Mouse (Mus musculus) gastrocnemius, postnatal 36 days (tissue): Measurements from ENCODE around the gene Tprg. TPM values are rescaled to one million over a fixed set of nuclear protein-coding genes. Genes with fewer than 3 reads are reported as not detected.
A peak's percentile ranks its signal among the peaks of the same experiment; 100 is the strongest.

Source experiments
- DNase-seq, 2 experiments: peaks; one replicate each; pipeline ENCODE4 v3.0.0; 2022
- intact Hi-C: fragments of 180-260 bp; cut with DNase I; formaldehyde crosslinking; loops from one replicate; pipeline ENCODE4 v1.15.1; 2025
- long read RNA-seq, 2 experiments: library from polyadenylated mRNA; stranded (forward); transcript quantifications; one replicate each; pipeline ENCODE4 v2.0.0; 2021
- total RNA-seq, 2 experiments: library from RNA; stranded (reverse); gene quantifications; 2 replicates each; pipeline ENCODE4 v1.2.3; 2021

Gene Tprg
- not detected for total RNA-seq
- long read RNA-seq, experiment 1: 0 reads
- long read RNA-seq, experiment 2: 0 reads

GRCm38 (mm10) chr16:25286517-25286916 is at the start of gene Tprg:
Tprg (plus strand) TSS chr16:25286817.
- no peak for DNase-seq
- intact Hi-C loops: no loop called here

DNA sequence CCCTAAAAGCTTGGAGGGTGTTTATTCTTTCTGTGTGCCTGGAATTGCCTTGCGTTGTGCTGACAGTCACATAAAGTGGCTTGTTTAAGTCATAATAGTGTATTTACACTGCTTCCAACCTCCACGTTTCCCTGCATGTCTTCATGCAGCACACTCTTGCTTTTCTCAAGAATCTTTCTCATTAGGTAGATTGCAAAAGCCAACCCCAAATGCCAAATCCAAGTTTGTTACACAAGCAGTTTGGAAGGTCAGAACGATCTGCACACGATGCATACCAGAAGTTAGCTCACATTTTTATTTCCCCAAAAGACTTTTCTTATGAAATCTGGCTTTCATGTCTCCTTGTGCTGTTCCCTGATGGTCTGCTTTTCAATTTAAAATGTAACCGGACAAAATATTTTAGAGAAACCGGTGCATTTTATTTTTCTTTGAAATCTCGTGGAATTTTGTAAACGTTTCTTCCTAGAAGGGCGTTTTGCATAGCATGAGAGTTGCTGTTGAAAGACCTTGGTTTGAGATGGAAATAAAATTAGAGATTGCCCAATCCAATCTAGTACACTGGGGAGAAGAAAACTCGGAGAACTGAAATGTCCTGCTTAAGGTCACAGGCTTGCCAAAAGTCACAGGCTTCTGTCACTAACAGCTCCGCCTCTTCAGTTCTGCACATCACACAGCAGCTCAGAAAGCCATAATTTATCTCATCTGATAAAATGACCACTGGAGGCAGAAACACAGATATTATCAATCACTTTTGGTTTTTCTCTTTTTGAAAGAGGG is 48.2 kb upstream of the Tprg start:
- intact Hi-C loops: no loop called here
- DNase-seq: no peak

DNA sequence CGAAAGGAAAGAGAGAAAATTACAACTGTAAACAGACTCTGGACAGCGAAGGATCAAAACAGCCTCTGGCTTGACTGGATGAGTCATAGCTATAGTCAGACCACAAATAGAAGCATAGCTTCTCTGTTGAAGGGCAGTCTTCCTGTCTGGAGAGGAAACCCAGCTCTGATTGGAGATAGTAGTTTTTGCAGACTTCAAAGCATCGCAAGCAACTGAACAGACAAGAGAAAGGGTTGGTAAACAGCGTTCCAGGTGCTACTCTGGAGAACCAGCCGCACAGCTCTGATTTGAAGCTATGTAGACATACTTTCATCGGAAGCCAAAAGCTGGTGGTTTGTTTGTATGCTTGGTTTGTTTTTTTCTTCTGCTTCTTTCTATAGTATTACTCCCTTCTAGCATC is 37.7 kb upstream of the Tprg start:
- intact Hi-C loops: no loop called here
- no peak for DNase-seq

DNA sequence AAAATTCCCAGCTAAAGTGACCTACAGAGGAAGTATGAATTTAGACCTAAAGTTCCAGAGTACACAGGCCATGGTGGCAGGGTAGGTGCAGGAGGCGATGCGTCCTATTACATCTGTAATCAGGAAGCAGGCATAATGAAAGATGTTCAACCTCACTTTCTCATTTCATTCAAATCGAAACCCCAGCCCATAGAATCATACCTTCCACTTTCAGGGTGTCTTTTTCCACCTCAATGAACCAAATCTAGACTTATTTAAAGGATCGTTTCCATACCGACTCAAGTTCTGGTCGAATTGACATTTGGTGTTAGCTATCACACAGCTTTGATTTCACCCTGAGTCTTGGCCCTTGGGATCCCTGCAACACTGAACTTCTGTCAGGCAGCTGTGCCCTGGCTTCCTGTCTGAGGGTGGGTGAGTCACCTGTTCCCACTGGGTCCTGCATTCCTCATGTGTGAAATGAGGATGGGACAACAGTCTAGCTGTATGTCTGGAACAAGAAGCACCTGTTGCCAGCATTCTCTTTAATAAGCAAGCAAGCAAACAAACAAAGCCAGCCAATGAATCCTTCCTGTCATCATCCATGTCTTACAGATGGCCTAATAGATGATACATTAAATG is 36.4 kb upstream of the Tprg start:
- intact Hi-C loops: no loop called here

DNA sequence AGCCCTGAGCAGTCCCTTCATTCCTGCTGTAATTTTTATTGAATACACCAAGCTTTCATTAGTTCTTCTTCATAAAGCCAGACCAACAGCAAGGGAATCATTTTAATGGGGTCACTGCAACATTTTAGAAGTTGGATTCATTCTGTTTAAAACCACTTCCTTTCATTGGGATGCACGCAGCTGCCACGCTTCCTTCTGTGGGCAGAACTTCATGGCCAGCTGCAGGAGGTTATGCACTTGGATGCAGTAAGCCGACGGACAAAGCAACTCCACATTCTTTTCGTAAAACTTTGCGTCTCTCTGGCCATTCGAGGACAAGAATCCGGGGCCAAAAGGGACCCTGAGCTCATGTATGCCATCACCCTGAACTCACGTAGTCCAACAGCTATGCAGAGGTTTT is 35.5 kb upstream of the Tprg start:
- DNase-seq: no peak
- intact Hi-C loops: no loop called here

More for the DNA sequence above, 36.4 kb upstream of the Tprg start:
- DNase-seq: no peak

GRCm38 (mm10) chr16:25254646-25255045 is 32.0 kb upstream of the Tprg start:
- intact Hi-C loops: no loop called here

DNA sequence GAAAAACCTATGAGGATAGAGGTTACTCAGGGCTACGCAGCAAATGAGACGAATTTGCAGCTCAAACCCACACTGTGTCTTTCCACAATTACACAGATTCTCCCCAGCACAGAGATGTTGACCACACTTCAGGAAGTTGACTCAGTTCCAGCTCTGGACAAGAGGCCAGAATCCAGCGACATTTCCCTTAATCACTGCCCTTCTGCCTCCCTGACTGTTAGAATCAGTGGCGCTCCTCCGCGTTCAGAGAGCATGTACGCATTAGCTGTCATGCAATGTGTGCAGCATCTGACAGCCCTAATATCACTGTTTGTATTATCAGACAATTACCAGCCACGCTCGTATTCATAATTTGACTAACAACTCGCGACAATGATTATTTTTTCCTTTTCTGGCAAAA is 31.4 kb upstream of the Tprg start:
- no peak for DNase-seq
- intact Hi-C loops: no loop called here

More at GRCm38 (mm10) chr16:25254646-25255045, 32.0 kb upstream of the Tprg start:
- no peak for DNase-seq

DNA sequence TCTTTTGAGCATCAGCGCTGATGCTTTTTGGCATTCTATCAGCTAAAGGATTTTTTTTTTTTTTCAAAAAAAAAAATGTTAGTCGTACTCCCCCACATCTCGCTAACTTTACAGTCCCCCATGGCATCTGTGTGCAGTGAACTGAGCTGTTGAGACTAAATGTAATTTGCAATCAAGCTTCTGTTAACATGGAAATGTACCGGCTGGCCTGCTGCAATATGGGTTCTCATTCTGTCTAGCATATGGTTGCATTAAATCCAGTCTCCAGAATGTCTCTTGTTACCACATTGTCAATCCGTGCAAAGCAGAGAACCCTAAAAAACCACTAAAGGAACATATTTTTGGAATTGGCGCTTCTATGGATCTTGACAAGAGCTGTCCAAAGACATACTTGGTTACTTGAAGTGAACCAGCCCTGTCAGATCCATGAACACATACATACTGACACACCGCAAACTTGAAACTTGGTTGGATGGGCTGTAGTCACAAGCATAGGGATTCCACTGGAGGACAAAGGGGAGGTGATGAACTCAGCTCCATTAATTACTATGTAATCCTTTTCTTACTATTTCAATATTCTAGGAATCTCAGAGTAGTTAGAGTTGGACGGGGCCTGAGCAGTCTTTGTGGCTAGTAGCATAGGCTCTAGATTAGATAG is 30.9 kb upstream of the Tprg start:
- intact Hi-C loops: no loop called here
- no peak for DNase-seq

DNA sequence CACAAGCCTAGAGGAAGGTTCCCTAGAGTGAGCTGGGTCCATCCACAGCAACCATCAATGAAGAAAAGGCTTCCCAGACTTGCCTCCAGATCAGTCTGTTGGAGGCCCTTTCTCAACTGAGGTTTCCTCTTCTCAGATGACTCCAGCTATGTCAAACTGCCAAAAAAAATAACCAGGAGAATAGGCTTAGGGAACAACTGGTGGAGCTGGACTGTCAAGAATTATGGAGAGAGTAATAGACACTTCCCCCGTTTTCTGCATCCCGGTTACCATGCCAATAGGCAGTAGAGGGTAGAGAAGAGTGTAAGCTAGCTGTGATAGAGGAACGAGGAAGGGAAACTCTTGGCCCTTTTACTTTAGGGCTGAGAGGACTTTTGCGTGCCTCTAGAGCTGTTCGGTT is 24.3 kb upstream of the Tprg start:
- DNase-seq: no peak
- intact Hi-C loops: loop anchor here (5.0 kb wide), 2 partner anchors 180 to 1280 kb away; no protein-coding TSS in a partner anchor

GRCm38 (mm10) chr16:25262965-25263364 is 23.7 kb upstream of the Tprg start:
- intact Hi-C loops: loop anchor here (5.0 kb wide), 2 partner anchors 181 to 1281 kb away; no protein-coding TSS in a partner anchor
- no peak for DNase-seq

DNA sequence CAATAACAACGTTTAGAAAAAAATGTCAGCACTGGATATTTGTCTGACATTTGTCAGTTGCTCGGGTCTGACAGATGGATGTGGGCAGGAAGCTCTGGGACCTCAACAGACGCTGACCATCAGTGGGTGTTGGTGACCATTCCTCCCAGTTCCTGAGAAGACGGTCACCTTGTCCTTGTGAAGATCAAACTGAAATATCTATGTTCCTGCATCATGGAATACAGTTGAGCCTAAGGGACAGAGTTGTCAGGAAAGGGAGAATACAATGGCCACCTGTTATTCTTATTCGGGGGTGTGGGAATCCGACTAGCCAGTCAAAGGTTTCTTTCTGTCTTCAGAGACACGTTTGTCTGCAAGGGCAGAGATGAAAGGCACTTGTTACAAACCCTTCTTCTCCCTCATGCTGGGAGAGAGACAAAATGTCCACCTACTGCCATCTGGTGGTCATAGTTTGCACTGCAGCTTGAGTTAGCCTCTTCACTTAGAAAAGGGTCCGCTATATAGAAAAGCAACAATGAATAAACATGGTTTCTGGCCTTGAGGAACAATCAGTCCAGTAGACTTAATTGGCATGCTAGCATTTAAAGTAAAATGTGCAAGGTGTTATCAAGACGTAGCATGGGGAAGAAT is 23.0 kb upstream of the Tprg start:
- intact Hi-C loops: loop anchor here (5.0 kb wide), 2 partner anchors 181 to 1281 kb away; no protein-coding TSS in a partner anchor
- peak; percentile 61 to 73 for DNase-seq

DNA sequence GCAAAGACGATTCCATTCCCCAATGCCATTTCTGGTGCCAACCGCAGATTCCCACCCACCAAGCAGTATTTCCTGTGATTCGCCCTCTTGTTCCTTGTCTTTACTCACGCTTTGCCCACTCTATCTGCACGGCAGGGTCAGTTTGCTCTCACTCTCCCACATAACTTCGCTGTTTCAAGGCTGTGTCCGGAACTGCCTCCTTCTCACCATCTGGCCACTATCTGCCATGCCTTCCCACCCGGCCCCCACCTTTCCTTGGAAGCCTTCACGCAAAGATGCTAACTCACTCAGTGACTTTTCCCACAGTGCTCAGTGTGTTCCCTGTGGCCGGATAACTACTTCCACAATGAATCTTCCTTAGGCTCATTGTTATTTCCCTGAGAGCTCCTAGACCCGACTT is 21.4 kb upstream of the Tprg start:
- intact Hi-C loops: loop anchor here (5.0 kb wide), 1 partner anchor 1303 kb away; no protein-coding TSS in a partner anchor

DNA sequence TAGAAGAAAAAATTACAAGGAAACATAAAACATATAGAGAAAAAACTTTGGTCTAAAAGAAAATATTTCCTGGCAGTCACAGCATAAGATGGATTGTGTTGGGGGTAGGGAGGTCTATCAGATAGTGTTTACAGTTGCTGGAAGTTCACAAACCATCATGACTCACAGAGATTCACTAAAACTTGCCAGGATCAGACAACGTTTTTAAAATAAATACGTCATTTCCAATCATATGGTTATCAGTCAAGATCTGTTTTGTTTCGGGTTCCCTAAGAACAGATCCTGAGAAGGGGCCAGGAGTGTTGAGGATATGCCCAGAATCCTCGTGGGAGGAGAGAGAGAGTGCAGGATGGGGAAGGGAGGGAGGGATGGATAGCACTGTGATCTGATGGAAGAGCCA is 18.3 kb upstream of the Tprg start:
- intact Hi-C loops: loop anchor here (5.0 kb wide), 1 partner anchor 1306 kb away; no protein-coding TSS in a partner anchor
- DNase-seq: no peak

More for the DNA sequence above, 21.4 kb upstream of the Tprg start:
- DNase-seq: no peak

DNA sequence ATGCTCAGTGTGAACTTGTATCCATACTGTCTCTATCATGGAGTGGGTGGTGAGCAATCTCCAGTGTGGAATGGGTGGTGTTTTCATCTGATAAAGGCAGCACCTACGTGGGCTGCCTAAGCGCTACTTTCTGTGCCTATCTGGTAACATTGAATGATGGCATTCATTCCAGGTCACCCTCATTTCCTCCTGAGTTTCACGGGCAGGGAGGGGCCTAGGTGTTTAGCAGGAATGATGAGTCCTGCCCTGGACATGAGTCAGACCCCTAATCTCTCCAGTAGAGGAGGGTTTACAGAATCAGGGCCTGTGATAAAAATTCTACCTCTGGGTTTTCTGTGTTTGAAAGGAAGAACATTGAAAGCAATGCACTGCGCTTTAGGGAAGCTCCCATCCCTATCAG is 4.1 kb upstream of the Tprg start:
- intact Hi-C loops: no loop called here
- no peak for DNase-seq

GRCm38 (mm10) chr16:25293753-25294152 is 7.1 kb downstream of the Tprg start:
- intact Hi-C loops: no loop called here
- no peak for DNase-seq

DNA sequence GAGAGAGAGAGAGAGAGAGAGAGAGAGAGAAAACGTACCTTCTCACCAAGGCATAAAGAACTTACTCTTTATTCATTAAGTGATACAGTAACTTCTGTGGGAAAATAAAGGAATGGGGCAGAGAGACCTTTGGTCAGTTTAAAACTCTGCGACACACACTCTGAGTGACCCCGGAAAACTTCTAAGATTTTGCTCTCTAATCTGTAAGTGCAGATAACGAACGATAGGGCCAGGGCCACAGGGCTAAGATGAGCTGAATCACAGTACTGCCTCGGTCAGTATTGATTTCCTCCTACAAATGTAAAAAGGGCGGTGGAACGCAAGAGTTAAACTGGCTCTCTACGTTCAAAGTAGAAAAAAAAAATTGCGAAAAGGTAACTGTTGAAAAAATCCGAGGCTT is 8.9 kb downstream of the Tprg start:
- DNase-seq: no peak
- intact Hi-C loops: no loop called here

DNA sequence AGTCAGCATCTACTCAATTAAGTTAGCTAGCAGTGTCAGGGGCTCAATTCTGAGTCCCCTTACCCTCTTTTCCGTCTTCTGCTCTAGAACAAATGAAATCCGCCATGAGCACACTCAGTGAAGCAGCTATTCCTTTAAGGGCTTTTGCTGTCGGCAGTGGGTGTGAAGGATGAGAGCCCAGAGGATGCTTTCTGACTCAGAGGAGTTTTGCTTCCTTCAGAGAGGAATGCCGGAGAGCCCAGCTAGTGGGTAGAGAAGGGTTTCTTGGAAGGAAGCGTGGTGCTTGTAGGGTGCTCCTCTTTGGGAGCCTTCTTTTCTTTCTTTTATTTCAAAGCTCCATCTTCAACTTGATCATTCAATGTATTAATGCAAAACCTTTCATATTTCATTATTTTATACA is 10.1 kb downstream of the Tprg start:
- intact Hi-C loops: no loop called here
- no peak for DNase-seq

DNA sequence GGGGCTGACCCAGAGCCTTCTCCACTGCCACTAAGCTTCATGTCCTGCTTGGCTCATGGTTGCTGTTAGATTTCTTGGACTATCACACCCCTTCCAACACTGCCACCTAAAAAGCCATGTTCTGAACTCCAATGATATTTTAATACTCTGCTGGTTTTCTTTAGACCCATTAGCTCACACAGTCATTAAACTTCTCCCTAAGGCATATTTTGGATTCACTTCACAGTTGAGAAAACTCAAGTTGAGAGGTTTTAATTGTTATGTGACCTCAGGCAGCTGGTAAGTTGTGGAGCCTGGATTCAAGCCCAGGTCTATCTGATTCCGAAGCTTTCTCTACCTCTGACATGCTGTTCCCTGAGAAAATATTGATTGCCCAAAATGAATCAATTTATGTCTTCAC is 11.6 kb downstream of the Tprg start:
- no peak for DNase-seq
- intact Hi-C loops: no loop called here

DNA sequence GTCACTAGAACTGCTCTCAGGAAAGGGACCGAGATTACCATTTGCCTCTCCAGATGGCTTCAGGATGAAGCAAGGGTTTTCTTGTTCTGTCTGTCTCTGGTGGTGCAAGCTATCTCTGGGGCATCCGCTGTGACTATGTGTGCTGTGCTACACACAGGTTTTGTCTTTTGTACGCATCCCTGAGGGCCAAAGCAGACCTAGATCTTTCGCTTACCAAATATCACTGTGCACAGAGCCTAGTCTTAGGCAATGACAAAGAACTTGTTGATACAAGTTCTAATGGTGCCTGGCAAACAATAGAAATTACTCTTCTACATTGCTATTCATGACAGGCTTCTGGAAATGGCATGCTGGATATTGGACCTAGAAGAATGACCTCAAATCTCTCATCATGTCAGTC is 16.0 kb downstream of the Tprg start:
- no peak for DNase-seq

GRCm38 (mm10) chr16:25314006-25314405 is 27.4 kb downstream of the Tprg start:
- no peak for DNase-seq
- intact Hi-C loops: no loop called here

More for the DNA sequence above, 16.0 kb downstream of the Tprg start:
- intact Hi-C loops: no loop called here

GRCm38 (mm10) chr16:25315090-25315489 is 28.5 kb downstream of the Tprg start:
- intact Hi-C loops: no loop called here
- no peak for DNase-seq
